Mouse (Mus musculus): ENCODE data around the gene Tmem9b. TPM values are rescaled to one million over a fixed set of nuclear protein-coding genes. Genes with fewer than 3 reads are reported as not detected.

The Tmem9b gene
- polyA plus RNA-seq, 1 experiment from 2014 or later, result 95.7 TPM

GRCm38 (mm10) chr7:109700213-109700612, 52.5 kb downstream of the Tmem9b start:
- Histone ChIP-seq H3K27ac (no peak overlapping the region), H3K4me1 (replicated peaks; ENCODE audit: insufficient read depth, low read length) (peaks cover 8% of the 10 kb centered on the region; the same call in 1 of the 2 replicates), H3K4me2 (ENCODE audit: low read length) (no peak overlapping the region), H3K4me3 (replicated peaks; ENCODE audit: low read depth, low read length) (no peak overlapping the region), H3K36me3 (ENCODE audit: insufficient read depth, low read length) (no peaks in the 10 kb centered on the region), H3K9me3 (replicated peaks; ENCODE audit: low read length) (no peaks in the 10 kb centered on the region), H3K9ac (ENCODE audit: low read depth, low read length) (no peak overlapping the region), H3K27me3 (ENCODE audit: insufficient read depth, low read length) (no peaks in the 10 kb centered on the region)
- DNase-seq (ENCODE audit: low spot score) (no peak), ATAC-seq (replicated peaks; ENCODE audit: low FRiP score, low read depth) (no peak)
- TF ChIP-seq CTCF (IDR thresholded peaks at IDR 0.05; ENCODE audit: low read depth), result peak; percentile 34; the same call in 1 of the 2 replicates

- no peak for TF ChIP-seq CTCF (IDR thresholded peaks at IDR 0.05; ENCODE audit: low read depth)
- Histone ChIP-seq H3K4me1 (replicated peaks; ENCODE audit: insufficient read depth, low read length) (no peaks in the 10 kb centered on the region), H3K9ac (ENCODE audit: low read depth, low read length) (no peak overlapping the region), H3K4me3 (replicated peaks; ENCODE audit: low read depth, low read length) (no peak overlapping the region), H3K36me3 (ENCODE audit: insufficient read depth, low read length) (no peaks in the 10 kb centered on the region), H3K27me3 (ENCODE audit: insufficient read depth, low read length) (no peaks in the 10 kb centered on the region), H3K9me3 (replicated peaks; ENCODE audit: low read length) (no peaks in the 10 kb centered on the region), H3K27ac (no peak overlapping the region), H3K4me2 (ENCODE audit: low read length) (no peak overlapping the region)
- WGBS, result 89% methylated on average over 10 of the region's 10 CpGs
- no peak for ATAC-seq (replicated peaks; ENCODE audit: low FRiP score, low read depth)
- no peak for DNase-seq (ENCODE audit: low spot score)
These were observed 57.3 kb downstream of the Tmem9b start for GRCm38 (mm10) chr7:109695339-109695726.

GRCm38 (mm10) chr7:109694576-109695338, 57.9 kb downstream of the Tmem9b start:
- WGBS, result 88% methylated on average over 13 of the region's 13 CpGs

GRCm38 (mm10) chr7:109690961-109691360, 61.7 kb downstream of the Tmem9b start:
- H3K9ac ChIP-seq (ENCODE audit: low read depth, low read length), result no peak overlapping the region
- H3K36me3 ChIP-seq (ENCODE audit: insufficient read depth, low read length), result no peaks in the 10 kb centered on the region
- H3K4me1 ChIP-seq (replicated peaks; ENCODE audit: insufficient read depth, low read length), result no peaks in the 10 kb centered on the region
- 56% methylated on average over 5 of the region's 5 CpGs for WGBS
- no peaks in the 10 kb centered on the region for H3K27me3 ChIP-seq (ENCODE audit: insufficient read depth, low read length)
- no peak overlapping the region for H3K4me2 ChIP-seq (ENCODE audit: low read length)
- ATAC-seq (replicated peaks; ENCODE audit: low FRiP score, low read depth), result no peak
- DNase-seq (ENCODE audit: low spot score), result peak; percentile 68
- H3K9me3 ChIP-seq (replicated peaks; ENCODE audit: low read length), result no peaks in the 10 kb centered on the region
- no peak overlapping the region for H3K4me3 ChIP-seq (replicated peaks; ENCODE audit: low read depth, low read length)
- TF ChIP-seq CTCF (IDR thresholded peaks at IDR 0.05; ENCODE audit: low read depth), result no peak
- 0 out of 2 replicates have a peak overlapping the region, but pooled peaks have one; percentile 50 for H3K27ac ChIP-seq

More at GRCm38 (mm10) chr7:109694576-109695338, 57.9 kb downstream of the Tmem9b start:
- TF ChIP-seq CTCF (IDR thresholded peaks at IDR 0.05; ENCODE audit: low read depth), result no peak
- no peak overlapping the region for H3K9ac ChIP-seq (ENCODE audit: low read depth, low read length)
- no peak overlapping the region for H3K27ac ChIP-seq
- no peaks in the 10 kb centered on the region for H3K27me3 ChIP-seq (ENCODE audit: insufficient read depth, low read length)
- no peak overlapping the region for H3K4me3 ChIP-seq (replicated peaks; ENCODE audit: low read depth, low read length)
- no peaks in the 10 kb centered on the region for H3K36me3 ChIP-seq (ENCODE audit: insufficient read depth, low read length)
- ATAC-seq (replicated peaks; ENCODE audit: low FRiP score, low read depth), result no peak
- no peaks in the 10 kb centered on the region for H3K4me1 ChIP-seq (replicated peaks; ENCODE audit: insufficient read depth, low read length)
- no peak for DNase-seq (ENCODE audit: low spot score)
- H3K9me3 ChIP-seq (replicated peaks; ENCODE audit: low read length), result no peaks in the 10 kb centered on the region
- no peak overlapping the region for H3K4me2 ChIP-seq (ENCODE audit: low read length)

GRCm38 (mm10) chr7:109690101-109690500, 62.6 kb downstream of the Tmem9b start:
- TF ChIP-seq CTCF (IDR thresholded peaks at IDR 0.05; ENCODE audit: low read depth), result peak; percentile 44; the same call in 1 of the 2 replicates
- Histone ChIP-seq H3K4me3 (replicated peaks; ENCODE audit: low read depth, low read length) (no peak overlapping the region), H3K27ac (no peak overlapping the region), H3K4me1 (replicated peaks; ENCODE audit: insufficient read depth, low read length) (no peaks in the 10 kb centered on the region), H3K4me2 (ENCODE audit: low read length) (no peak overlapping the region), H3K36me3 (ENCODE audit: insufficient read depth, low read length) (no peaks in the 10 kb centered on the region), H3K27me3 (ENCODE audit: insufficient read depth, low read length) (no peaks in the 10 kb centered on the region), H3K9me3 (replicated peaks; ENCODE audit: low read length) (no peaks in the 10 kb centered on the region), H3K9ac (ENCODE audit: low read depth, low read length) (no peak overlapping the region)
- no peak for DNase-seq (ENCODE audit: low spot score)
- ATAC-seq (replicated peaks; ENCODE audit: low FRiP score, low read depth), result no peak
- 93% methylated on average over 3 of the region's 3 CpGs for WGBS

- DNase-seq (ENCODE audit: low spot score), result no peak
- WGBS, result 45% methylated on average over 9 of the region's 9 CpGs
- Histone ChIP-seq H3K36me3 (ENCODE audit: insufficient read depth, low read length) (no peaks in the 10 kb centered on the region), H3K27ac (no peak overlapping the region), H3K9ac (ENCODE audit: low read depth, low read length) (no peak overlapping the region), H3K27me3 (ENCODE audit: insufficient read depth, low read length) (no peaks in the 10 kb centered on the region), H3K9me3 (replicated peaks; ENCODE audit: low read length) (no peaks in the 10 kb centered on the region), H3K4me2 (ENCODE audit: low read length) (no peak overlapping the region), H3K4me1 (replicated peaks; ENCODE audit: insufficient read depth, low read length) (no peaks in the 10 kb centered on the region), H3K4me3 (replicated peaks; ENCODE audit: low read depth, low read length) (no peak overlapping the region)
- TF ChIP-seq CTCF (IDR thresholded peaks at IDR 0.05; ENCODE audit: low read depth), result no peak
- no peak for ATAC-seq (replicated peaks; ENCODE audit: low FRiP score, low read depth)
These were observed 66.0 kb downstream of the Tmem9b start for GRCm38 (mm10) chr7:109686585-109687128.

Other genes with a start within 250 kb of the Tmem9b start
- gene Trim66, start 244.7 kb downstream of the Tmem9b start, polyA plus RNA-seq (2015; fragmentation: Nextera tagmentation; extraction: Ambion mirVana), result 0.05 TPM in 1 of 2 replicates, not detected in the other
- gene Rpl27a, start 233.7 kb downstream of the Tmem9b start, polyA plus RNA-seq (2015; fragmentation: Nextera tagmentation; extraction: Ambion mirVana), result 156 and 166 TPM in 2 replicates
- gene St5, start 49.3 kb downstream of the Tmem9b start, polyA plus RNA-seq (2015; fragmentation: Nextera tagmentation; extraction: Ambion mirVana), result 40.3 and 42.2 TPM in 2 replicates
- gene Akip1, start 49.2 kb downstream of the Tmem9b start, polyA plus RNA-seq (2015; fragmentation: Nextera tagmentation; extraction: Ambion mirVana), result 33.1 and 33.6 TPM in 2 replicates
- not detected in 2 replicates for gene BC051019, start 29.0 kb downstream of the Tmem9b start, polyA plus RNA-seq (2015; fragmentation: Nextera tagmentation; extraction: Ambion mirVana)
- gene Ascl3, start 21.1 kb downstream of the Tmem9b start, polyA plus RNA-seq (2015; fragmentation: Nextera tagmentation; extraction: Ambion mirVana), result 0.61 and 0.68 TPM in 2 replicates
- gene Nrip3, start 29.1 kb upstream of the Tmem9b start, polyA plus RNA-seq (2015; fragmentation: Nextera tagmentation; extraction: Ambion mirVana), result 0.74 and 1.6 TPM in 2 replicates
- gene Scube2, start 112.8 kb upstream of the Tmem9b start, polyA plus RNA-seq (2015; fragmentation: Nextera tagmentation; extraction: Ambion mirVana), result 2.0 and 2.2 TPM in 2 replicates
- gene Dennd5a, start 207.6 kb upstream of the Tmem9b start, polyA plus RNA-seq (2015; fragmentation: Nextera tagmentation; extraction: Ambion mirVana), result 32.3 and 35.0 TPM in 2 replicates
- 72.9 and 75.0 TPM in 2 replicates for gene Tmem41b, start 234.1 kb upstream of the Tmem9b start, polyA plus RNA-seq (2015; fragmentation: Nextera tagmentation; extraction: Ambion mirVana)

Measured in kidney, postnatal 0 days (tissue).